Mouse (Mus musculus): Measurements from ENCODE around the gene Homer1. TPM values are rescaled to one million over a fixed set of nuclear protein-coding genes. Genes with fewer than 3 reads are reported as not detected.

The Homer1 gene
- polyA plus RNA-seq, 1 experiment from 2014 or later: 11.1 TPM

DNA sequence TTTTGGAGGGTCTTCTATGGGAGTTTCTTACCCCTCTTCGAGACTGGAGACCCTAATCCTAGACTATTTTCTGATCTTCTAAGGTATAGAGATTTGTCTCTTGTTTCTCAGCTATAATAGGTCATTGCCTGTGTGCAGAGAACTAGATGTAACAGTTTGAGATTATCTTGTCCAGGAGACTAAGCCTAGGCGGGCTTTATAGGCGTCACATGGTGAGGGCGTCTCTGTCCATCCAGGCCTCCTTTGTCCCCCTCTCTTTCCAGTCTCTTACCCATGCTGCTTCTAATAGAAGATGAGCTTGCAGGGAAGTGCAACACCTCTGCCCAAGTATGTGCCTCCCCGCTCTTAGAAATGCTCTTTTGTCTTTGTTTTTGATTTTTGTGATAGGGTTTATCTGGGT, 83.7 kb downstream of the Homer1 start:
- H3K4me3 ChIP-seq: no peak overlapping the region
- H3K4me1 ChIP-seq: no peaks in the 10 kb centered on the region
- no peaks in the 10 kb centered on the region for H3K27me3 ChIP-seq (replicated peaks)
- H3K9ac ChIP-seq: no peak overlapping the region
- WGBS: 79% methylated on average over 5 of the region's 5 CpGs
- no peak overlapping the region for H3K27ac ChIP-seq
- no peaks in the 10 kb centered on the region for H3K36me3 ChIP-seq (replicated peaks)
- no peak for ATAC-seq (replicated peaks)
- H3K9me3 ChIP-seq: no peaks in the 10 kb centered on the region
- H3K4me2 ChIP-seq: no peak overlapping the region

DNA sequence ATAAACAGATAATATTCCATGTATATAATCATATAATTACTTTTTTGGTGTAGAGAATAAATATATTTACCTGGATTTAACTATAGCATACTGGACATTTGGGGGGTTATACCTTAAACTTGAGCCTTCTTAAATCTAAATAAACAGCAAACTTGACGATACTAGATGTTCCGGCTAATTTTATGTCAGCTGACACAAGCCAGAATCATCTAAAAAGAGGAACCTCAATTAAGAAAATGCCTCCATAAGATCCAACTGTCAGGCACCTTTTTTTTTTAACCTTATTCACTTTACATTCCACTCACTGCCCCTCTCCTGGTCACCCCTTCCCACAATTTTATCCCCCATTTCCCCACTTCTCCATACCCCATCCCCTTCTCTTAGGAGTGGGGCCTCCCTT, 84.2 kb downstream of the Homer1 start:
- H3K9me3 ChIP-seq: no peaks in the 10 kb centered on the region
- no peak for ATAC-seq (replicated peaks)
- no peaks in the 10 kb centered on the region for H3K27me3 ChIP-seq (replicated peaks)
- no peak overlapping the region for H3K4me3 ChIP-seq
- no peak overlapping the region for H3K9ac ChIP-seq
- no peak overlapping the region for H3K27ac ChIP-seq
- no peaks in the 10 kb centered on the region for H3K4me1 ChIP-seq
- H3K36me3 ChIP-seq (replicated peaks): no peaks in the 10 kb centered on the region
- WGBS: 98% methylated on average over 2 of the region's 2 CpGs
- H3K4me2 ChIP-seq: no peak overlapping the region

DNA sequence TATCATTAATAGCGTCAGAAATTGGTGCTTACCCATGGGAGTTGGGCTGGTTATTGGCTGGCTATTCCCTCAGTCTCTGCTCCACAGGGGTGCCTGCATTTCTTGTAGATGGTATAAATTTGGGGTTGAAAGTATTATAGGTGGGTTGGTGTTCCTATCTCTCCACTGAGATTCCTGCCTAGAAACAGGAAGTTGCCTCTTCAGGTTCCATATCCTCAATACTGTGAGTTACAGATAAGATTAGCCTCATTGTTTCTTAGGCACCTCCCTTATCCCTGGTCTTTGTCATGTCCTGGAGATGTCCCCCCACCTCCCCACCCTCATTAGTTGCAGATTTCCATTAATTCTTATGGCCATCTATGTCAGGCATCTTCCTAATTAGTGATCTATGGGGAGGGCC, 85.0 kb downstream of the Homer1 start:
- no peak overlapping the region for H3K27ac ChIP-seq
- no peak for ATAC-seq (replicated peaks)
- no peak overlapping the region for H3K4me3 ChIP-seq
- H3K4me1 ChIP-seq: no peaks in the 10 kb centered on the region
- H3K36me3 ChIP-seq (replicated peaks): no peaks in the 10 kb centered on the region
- H3K27me3 ChIP-seq (replicated peaks): no peaks in the 10 kb centered on the region
- no peaks in the 10 kb centered on the region for H3K9me3 ChIP-seq
- no peak overlapping the region for H3K4me2 ChIP-seq
- H3K9ac ChIP-seq: no peak overlapping the region
- 81% methylated on average over 1 of the region's 1 CpGs for WGBS

DNA sequence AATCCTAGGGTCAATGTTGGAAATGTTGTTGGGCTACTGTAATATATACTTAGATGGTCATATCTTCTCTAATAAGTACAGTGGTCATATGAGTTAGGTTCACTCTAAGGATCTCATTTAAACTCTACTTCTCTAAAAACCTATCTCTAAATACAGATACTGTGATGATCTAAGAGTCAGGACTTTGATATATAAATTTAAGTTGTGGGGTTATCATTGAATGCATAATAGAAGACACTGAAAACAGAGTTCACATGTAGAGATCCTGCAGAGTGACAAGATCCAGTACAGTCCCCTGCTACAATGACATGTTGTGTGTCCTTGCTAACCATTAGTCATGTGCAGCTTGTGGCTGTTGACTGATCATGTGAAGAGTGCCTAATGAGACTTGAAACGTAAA, 85.7 kb downstream of the Homer1 start:
- H3K36me3 ChIP-seq (replicated peaks): no peaks in the 10 kb centered on the region
- no peak overlapping the region for H3K4me2 ChIP-seq
- no peaks in the 10 kb centered on the region for H3K9me3 ChIP-seq
- H3K4me3 ChIP-seq: no peak overlapping the region
- ATAC-seq (replicated peaks): no peak
- H3K9ac ChIP-seq: no peak overlapping the region
- no peaks in the 10 kb centered on the region for H3K4me1 ChIP-seq
- H3K27me3 ChIP-seq (replicated peaks): no peaks in the 10 kb centered on the region
- H3K27ac ChIP-seq: no peak overlapping the region
- WGBS: 81% methylated on average over 1 of the region's 1 CpGs

DNA sequence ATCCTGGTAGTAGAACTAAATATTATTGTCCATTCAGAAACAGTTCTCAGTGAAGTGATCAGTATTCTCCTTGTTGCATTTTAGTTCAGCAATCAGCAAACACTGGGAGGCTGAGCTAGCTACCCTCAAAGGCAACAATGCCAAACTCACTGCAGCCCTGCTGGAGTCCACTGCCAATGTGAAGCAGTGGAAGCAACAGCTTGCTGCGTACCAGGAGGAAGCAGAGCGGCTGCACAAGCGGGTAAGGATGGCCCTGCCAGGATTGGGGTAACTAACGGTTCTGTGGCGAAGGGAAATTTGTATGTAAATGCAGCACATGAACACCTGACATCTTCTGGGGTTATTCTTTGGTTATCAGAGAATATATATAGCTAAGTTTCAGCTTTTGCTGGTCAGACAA, 88.0 kb downstream of the Homer1 start:
- Histone ChIP-seq H3K4me1 (no peaks in the 10 kb centered on the region), H3K27me3 (replicated peaks) (no peaks in the 10 kb centered on the region), H3K36me3 (replicated peaks) (no peaks in the 10 kb centered on the region), H3K9me3 (no peaks in the 10 kb centered on the region), H3K9ac (no peak overlapping the region), H3K27ac (no peak overlapping the region), H3K4me2 (no peak overlapping the region), H3K4me3 (no peak overlapping the region)
- no peak for ATAC-seq (replicated peaks)
- WGBS: 80% methylated on average over 5 of the region's 5 CpGs

DNA sequence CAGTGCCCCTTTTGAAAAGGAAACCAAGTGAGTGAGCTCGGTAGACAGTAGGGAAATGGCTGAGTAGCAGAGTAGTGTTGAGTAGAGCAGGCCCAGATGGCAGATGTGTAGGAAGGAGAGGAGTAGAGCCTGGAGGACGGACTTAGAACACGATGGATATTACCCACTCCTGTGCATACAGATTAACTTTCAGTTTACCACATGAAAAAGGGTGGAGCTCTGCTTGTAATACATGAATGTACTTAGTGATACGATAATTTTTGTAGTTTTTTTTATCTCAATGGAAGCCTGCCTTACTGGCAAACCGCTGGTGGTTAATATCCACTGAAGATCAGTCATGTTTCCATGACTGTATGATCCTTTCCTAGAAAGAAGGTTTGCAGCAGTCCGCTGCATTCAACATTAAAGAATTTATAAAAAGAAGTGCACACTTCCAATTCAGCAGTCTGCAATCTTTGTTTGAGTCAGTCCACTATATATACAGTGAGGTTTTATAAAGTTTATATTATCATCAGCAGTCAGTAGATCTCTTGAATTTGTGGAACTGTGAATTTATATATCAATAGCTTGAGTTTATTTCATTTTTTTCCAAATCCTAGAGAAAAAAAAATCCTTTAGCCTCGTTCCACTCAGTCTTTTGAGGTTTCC, 89.3 kb downstream of the Homer1 start:
- H3K27ac ChIP-seq: no peak overlapping the region
- no peak overlapping the region for H3K4me2 ChIP-seq
- no peaks in the 10 kb centered on the region for H3K27me3 ChIP-seq (replicated peaks)
- ATAC-seq (replicated peaks): no peak
- H3K4me3 ChIP-seq: no peak overlapping the region
- H3K36me3 ChIP-seq (replicated peaks): no peaks in the 10 kb centered on the region
- no peaks in the 10 kb centered on the region for H3K4me1 ChIP-seq
- H3K9me3 ChIP-seq: no peaks in the 10 kb centered on the region
- no peak overlapping the region for H3K9ac ChIP-seq
- WGBS: 70% methylated on average over 7 of the region's 7 CpGs

DNA sequence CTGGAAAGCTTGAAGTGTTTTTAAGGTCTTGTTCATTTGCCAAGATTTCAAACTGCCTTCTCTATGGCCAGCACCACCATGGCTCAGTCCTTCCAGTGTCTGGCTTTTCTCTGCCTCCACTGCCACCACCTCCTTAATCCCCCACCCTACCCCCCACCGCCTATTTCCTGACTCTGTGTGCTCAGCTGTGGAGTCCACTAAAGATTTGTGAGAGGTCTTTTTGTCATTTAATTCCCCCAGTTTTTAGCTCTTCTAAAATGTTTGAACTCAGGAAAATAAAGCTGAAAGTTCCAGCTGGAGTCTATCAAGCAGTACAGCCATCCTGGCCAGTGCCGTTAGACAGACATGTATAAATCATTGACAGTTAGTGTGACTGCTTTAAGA, 89.8 kb downstream of the Homer1 start:
- H3K9ac ChIP-seq: no peak overlapping the region
- no peak overlapping the region for H3K27ac ChIP-seq
- H3K36me3 ChIP-seq (replicated peaks): no peaks in the 10 kb centered on the region
- no peaks in the 10 kb centered on the region for H3K4me1 ChIP-seq
- WGBS: 38% methylated on average over 2 of the region's 2 CpGs
- no peak overlapping the region for H3K4me3 ChIP-seq
- H3K4me2 ChIP-seq: no peak overlapping the region
- ATAC-seq (replicated peaks): no peak
- H3K27me3 ChIP-seq (replicated peaks): no peaks in the 10 kb centered on the region
- H3K9me3 ChIP-seq: no peaks in the 10 kb centered on the region

DNA sequence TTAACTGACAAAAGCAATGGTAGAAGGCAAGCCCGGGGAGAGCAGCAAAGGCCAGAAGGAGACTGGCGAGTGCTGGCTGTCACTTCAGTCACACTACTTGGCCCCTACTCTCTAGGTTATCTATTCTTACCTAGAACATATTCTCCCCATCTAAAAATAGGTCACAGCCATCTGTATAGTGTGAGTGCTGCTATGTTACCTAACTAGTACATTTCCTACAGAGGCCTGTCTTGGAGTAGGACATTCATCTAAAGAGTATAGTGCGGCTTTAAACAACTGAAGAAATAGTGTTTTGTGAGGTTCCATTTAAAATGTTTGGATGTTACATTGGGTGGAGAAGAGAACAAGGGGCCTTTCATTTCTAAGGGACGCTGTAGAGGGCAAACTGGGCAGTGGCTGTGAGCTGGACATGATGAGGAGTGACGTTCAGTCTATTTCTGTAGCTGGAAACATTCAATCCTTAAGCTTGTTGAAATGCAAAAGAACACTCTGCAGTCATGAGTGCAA, 100.3 kb downstream of the Homer1 start:
- no peak for ATAC-seq (replicated peaks)
- no peak overlapping the region for H3K9ac ChIP-seq
- H3K9me3 ChIP-seq: no peaks in the 10 kb centered on the region
- no peaks in the 10 kb centered on the region for H3K4me1 ChIP-seq
- no peak overlapping the region for H3K4me3 ChIP-seq
- 92% methylated on average over 5 of the region's 5 CpGs for WGBS
- no peak overlapping the region for H3K27ac ChIP-seq
- H3K27me3 ChIP-seq (replicated peaks): no peaks in the 10 kb centered on the region
- H3K4me2 ChIP-seq: no peak overlapping the region
- peaks cover 11% of the 10 kb centered on the region for H3K36me3 ChIP-seq (replicated peaks)

DNA sequence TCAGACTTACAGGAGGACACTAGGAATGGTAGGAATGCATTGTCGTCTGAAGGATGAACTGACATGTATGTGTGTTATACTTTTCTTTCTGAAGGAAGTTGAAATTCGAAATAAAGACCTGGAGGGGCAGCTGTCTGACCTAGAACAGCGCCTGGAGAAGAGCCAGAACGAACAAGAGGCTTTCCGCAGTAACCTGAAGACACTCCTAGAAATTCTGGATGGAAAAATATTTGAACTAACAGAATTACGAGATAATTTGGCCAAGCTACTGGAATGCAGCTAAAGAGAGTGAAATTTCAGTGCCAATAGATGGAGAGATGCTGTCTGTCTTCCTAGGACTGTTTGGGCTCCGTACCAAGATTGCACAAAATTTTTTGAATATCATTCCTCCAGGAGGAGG, 102.5 kb downstream of the Homer1 start:
- H3K4me1 ChIP-seq: no peaks in the 10 kb centered on the region
- peaks cover 5% of the 10 kb centered on the region; the same call in 1 of the 2 replicates for H3K36me3 ChIP-seq (replicated peaks)
- WGBS: 95% methylated on average over 7 of the region's 7 CpGs
- H3K4me3 ChIP-seq: no peak overlapping the region
- no peak overlapping the region for H3K27ac ChIP-seq
- no peak overlapping the region for H3K9ac ChIP-seq
- ATAC-seq (replicated peaks): no peak
- H3K4me2 ChIP-seq: no peak overlapping the region
- H3K9me3 ChIP-seq: no peaks in the 10 kb centered on the region
- no peaks in the 10 kb centered on the region for H3K27me3 ChIP-seq (replicated peaks)

DNA sequence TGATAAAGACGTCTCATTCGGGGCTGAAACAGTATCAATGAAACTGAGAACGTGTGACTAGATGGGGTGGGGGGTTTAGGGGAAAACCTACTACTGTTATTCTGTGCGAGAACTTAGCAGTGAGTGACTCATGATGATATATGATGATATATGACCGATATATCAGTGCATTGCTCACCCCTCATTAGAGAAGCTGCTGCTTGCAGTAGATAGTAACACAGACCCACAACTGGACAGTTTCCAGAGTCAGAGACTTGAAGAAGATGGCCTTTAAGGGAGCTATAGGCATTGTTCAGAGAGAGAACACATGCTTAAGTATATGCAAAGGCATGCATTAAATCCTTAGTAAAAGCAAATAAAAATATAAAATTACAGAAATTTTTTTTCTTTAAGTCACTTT, 107.4 kb downstream of the Homer1 start:
- no peak overlapping the region for H3K4me2 ChIP-seq
- H3K9ac ChIP-seq: no peak overlapping the region
- H3K27ac ChIP-seq: no peak overlapping the region
- H3K9me3 ChIP-seq: no peaks in the 10 kb centered on the region
- H3K27me3 ChIP-seq (replicated peaks): no peaks in the 10 kb centered on the region
- ATAC-seq (replicated peaks): no peak
- no peaks in the 10 kb centered on the region for H3K4me1 ChIP-seq
- no peaks in the 10 kb centered on the region for H3K36me3 ChIP-seq (replicated peaks)
- H3K4me3 ChIP-seq: no peak overlapping the region
- 90% methylated on average over 5 of the region's 5 CpGs for WGBS

DNA sequence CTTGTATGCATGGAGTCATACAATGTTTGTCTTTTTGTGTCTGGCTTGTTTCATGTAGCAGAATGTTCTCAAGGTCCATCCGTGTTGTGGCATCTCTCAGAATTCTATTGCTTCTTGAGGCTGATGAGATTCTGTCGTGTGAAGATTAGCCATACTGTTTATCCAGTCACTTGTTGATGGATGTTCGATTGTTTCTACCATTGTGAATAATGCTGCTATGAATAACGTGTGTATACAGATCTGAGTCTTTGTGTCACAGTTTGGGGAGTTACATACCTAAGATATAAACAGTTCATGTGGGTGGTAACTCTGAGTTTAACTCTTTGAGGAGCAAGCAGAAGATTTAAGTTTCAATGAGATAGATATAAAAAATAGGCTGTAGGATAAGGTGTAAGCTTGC, 110.9 kb downstream of the Homer1 start:
- no peak for ATAC-seq (replicated peaks)
- no peaks in the 10 kb centered on the region for H3K9me3 ChIP-seq
- WGBS: 89% methylated on average over 4 of the region's 4 CpGs

DNA sequence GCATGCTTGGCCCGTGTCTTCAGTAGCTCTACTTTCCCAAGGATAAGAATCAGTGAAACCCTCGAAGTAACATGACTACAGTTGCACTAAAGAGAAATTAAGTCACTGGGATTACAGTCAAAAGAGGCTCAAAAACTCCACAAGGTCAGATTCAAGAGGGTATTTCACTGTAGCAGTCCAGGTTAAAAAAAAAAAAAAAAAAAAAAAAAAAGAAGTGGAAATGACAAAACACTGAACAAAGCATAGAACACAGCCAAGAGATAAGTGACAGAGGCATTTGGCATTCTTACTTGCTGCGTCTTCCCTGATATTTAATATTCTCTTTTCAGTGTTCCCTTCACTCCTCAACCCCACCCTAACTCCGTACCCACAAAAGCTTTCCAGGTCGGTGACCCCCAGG, 115.6 kb downstream of the Homer1 start:
- Histone ChIP-seq H3K4me1 (no peaks in the 10 kb centered on the region), H3K4me3 (no peak overlapping the region), H3K9me3 (no peaks in the 10 kb centered on the region), H3K27me3 (replicated peaks) (no peaks in the 10 kb centered on the region), H3K27ac (no peak overlapping the region), H3K9ac (no peak overlapping the region), H3K4me2 (no peak overlapping the region), H3K36me3 (replicated peaks) (no peaks in the 10 kb centered on the region)
- 92% methylated on average over 5 of the region's 5 CpGs for WGBS
- no peak for ATAC-seq (replicated peaks)

More for the DNA sequence above, 110.9 kb downstream of the Homer1 start:
- Histone ChIP-seq H3K4me2 (no peak overlapping the region), H3K36me3 (replicated peaks) (no peaks in the 10 kb centered on the region), H3K27me3 (replicated peaks) (no peaks in the 10 kb centered on the region), H3K4me1 (no peaks in the 10 kb centered on the region), H3K4me3 (no peak overlapping the region), H3K27ac (no peak overlapping the region), H3K9ac (no peak overlapping the region)

DNA sequence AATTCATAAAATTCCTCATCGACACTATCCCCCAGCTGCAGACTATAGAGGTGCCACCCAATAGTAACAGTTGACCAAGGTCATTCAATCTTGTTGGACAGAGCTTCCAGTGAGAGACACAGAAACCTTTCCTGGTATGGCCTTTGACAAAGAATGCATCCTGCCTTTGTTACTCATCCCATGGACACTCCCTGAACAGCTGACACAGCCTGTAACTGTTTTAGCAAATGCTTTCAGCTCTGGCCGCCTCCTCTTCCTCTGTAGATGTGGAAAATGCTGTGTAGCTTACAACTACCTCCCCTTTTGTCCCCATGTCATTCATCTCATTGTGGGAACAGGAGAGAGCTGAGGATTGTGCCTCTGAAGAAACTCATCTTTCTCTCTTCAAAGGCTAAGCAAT, 118.9 kb downstream of the Homer1 start:
- Histone ChIP-seq H3K4me3 (no peak overlapping the region), H3K9me3 (no peaks in the 10 kb centered on the region), H3K27me3 (replicated peaks) (no peaks in the 10 kb centered on the region), H3K4me1 (no peaks in the 10 kb centered on the region), H3K9ac (no peak overlapping the region), H3K27ac (no peak overlapping the region), H3K36me3 (replicated peaks) (no peaks in the 10 kb centered on the region), H3K4me2 (no peak overlapping the region)
- WGBS: 91% methylated on average over 2 of the region's 2 CpGs
- no peak for ATAC-seq (replicated peaks)
